Mouse (Mus musculus) frontal cortex, postnatal 10 days (tissue): ENCODE results near the gene Pln.

Experiments used
- DNase-seq, 2 experiments: peaks; one replicate each; pipeline ENCODE4 v3.0.0; 2022; ENCODE audit warnings: low spot score in 2 of 2, mixed read lengths in 1 of 2

Pln gene

DNA sequence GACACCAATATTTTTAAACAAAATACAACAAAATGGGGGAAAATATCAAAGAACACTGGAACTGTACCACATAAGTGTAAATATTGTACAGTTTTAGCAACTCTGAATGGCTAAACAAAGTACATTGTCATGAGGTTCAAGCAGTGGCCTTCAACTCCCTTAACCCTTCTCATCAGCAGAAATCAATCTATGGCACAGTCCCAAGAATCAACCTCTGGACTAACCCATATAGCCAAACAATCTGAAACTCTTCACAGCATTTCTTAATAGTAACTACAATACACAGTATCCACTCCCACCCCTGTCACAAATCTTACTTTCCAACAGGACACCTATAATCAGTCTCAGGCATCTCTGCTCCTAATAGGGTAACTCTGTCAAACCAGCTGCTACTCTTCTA is 26.8 kb downstream of the Pln start:
- no peak for DNase-seq

GRCm38 (mm10) chr10:53367265-53367664 is 29.8 kb downstream of the Pln start:
- no peak for DNase-seq

DNA sequence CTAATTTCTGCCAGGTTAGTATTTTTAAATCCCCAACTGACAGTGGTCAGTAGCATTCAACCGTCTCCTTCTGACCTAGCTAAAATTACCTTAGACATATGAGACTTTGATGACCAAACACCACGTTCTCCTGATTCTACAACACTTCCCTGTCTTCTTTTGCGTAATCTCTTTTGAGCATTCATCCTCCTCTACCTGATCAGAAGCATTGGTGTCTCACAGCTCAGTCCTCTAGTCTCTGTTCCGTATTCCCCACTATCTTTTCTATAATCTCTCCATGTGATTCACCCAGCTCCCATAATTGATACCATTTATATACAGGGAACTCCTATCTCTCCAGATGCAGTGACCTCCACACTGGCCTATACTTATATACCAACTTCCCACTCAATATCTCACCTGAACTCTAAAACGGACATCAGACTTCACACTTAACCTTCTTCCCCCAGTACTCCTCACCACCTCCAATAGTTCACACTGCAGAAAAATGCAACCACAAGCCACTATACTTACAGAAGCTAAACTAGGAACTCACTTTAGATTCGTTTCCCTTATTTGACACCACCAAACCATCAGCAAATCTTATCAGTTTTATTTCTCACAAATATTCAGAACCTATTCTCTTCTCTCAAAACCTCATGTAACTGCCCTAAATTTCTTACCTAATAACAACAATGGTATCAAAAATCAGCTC is 36.6 kb downstream of the Pln start:
- no peak for DNase-seq

GRCm38 (mm10) chr10:53377096-53377495 is 39.6 kb downstream of the Pln start:
- no peak for DNase-seq

GRCm38 (mm10) chr10:53378296-53378695 is 40.8 kb downstream of the Pln start:
- DNase-seq = no peak

DNA sequence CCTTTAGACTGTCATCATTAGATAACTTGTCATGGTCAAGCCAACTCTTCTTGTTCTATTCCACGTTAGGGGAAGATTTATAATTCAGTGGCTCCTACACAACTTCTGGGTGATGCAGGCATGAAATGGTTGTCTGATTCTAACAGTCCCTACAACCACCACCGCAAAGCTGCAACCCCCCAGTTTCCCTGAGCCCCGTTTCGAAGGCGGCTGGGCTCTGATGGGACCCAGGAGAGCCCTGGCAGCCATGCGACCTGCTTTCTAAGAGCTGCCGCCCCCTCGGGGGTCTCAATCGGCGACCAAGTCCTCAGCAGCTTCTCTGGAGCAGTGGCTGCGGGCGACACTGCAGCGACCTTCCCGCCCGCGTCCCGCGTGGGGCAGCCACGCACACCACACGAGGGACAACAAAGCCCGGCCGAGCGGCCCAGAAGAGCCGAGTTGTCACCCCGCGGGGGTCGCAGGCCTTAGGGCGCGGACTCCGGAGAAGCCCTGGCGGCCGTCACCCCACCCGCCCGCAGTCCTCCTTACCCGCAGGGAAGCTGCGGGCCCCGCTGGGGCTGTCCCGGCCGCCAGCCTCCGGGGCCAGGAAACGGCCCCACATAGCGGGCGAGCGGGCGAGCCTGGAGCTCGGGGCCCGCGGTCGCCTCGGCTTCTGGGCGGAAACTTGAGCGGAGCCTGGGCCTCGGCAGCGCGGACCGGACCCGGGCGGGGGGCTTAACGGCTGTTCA is 41.7 kb downstream of the Pln start:
- DNase-seq = peak; percentile 32 to 53

DNA sequence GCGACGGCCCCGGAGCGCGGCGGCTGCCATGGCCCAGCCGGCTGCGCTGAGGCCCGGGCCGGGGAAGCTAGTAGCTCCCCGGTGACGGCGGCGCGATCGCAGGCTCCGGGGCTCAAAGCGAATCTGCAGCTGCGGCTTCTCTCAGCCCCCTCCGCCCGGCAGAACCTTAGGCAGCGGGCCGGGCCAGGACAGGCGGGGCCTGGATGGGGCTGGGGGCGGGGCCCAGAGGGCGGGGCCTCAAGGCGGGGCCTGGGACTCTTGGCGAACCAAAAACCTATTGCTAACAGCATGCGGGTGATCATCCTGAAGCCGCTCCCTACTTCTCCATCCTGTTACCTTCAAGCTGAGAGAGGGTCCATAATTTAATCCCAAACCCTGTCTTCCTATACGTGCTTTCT is 42.2 kb downstream of the Pln start, which contains the start of gene Cep85l:
Gene Cep85l (minus strand): TSS at position 239 of the 398 bp plus-strand sequence.
- DNase-seq = peak; percentile 79 to 86

DNA sequence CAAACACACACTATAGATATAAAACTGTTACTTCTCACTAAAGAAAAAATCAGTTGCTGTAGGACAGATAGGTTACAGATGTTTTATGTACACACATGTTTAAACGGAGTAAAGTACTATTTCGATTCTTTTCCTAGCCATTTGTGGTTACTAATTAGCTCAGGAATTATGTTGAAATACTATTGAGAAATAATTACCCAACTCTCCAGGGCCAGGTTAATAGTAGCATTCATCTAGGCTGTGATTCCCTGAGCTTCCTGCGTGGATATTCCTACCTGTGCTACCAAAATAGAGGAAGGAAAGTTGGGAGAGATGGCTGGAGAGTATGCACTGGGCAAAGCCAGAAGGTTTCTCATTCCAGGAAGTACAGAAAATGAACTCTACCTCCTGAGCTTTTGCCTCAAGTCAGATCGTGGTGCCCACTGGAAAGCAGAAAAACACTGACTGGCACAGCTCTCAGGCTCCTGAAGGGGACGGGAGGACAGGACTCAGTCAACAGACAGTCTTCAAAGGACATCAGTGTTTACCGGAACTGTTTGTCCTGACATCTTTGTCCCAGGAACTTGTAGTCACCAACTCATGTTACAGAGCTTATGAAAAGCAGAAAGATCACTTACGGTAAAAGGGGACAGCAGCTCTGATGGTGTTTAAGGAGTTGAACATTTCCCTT is 45.4 kb downstream of the Pln start:
- DNase-seq = no peak

- DNase-seq = no peak
Observed at GRCm38 (mm10) chr10:53384896-53385295, 47.4 kb downstream of the Pln start.

- DNase-seq = no peak
Observed at GRCm38 (mm10) chr10:53385438-53385837, 48.0 kb downstream of the Pln start.

- DNase-seq = no peak
Observed at GRCm38 (mm10) chr10:53388227-53388920, 50.9 kb downstream of the Pln start.

DNA sequence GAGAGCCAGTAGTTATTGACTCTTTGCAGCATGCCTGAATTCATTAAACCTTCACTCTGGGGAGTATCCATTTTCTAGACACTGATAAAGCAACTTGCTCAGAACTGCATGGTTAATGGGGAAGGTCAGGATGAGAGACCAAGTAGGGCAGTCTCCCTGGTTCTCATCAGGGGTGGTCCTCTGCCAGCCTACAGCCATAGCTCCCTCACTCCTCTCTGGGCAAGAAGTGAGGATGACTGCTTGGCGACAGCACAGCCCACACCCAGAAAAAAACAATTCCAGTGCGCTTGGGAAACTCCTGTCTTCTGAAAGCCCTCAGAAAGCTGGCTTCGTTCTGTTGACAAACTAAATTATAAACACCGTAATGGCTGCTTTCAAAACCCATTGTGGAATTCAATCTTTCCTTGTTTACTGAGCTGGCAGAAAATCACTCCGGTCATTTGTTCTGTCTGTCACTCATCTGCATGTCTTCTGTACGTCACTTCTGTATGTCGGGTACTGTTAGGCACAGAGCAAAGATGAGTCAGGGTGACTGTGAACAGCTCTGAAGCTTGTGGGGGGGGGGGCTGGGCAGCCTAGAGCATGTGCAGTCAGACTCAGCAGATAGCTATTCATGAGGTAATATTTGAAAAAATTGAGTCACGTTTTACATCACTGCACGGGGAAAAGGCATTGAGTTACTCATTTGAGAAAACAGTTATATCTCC is 57.6 kb downstream of the Pln start:
- DNase-seq = no peak
